ENCODE assay signal across 9 mouse cellular contexts in genomic region chr15:103121416-103121815, GRCm38 (mm10). TPM values are rescaled to one million over a fixed set of nuclear protein-coding genes. Genes with fewer than 3 reads are reported as not detected.
DNase-seq lines count a peak whose midpoint lies in the region; ATAC-seq lines count a peak whose summit lies in the region.
"Had no signal": no experiment of that assay in that cellular context is flagged by ENCODE, and none has a peak within 500 bp of the region (broad histone marks: within the 10 kb centered on the region; RNA-seq: fewer than 3 reads in every experiment).

No protein-coding gene starts in this region.

- H3K9ac ChIP-seq in kidney, embryonic 14.5 days (ENCODE audit: low read depth, low read length), result no peak overlapping the region
- no peak overlapping the region for H3K9ac ChIP-seq in midbrain, embryonic 11.5 days (ENCODE audit: low read length)
- H3K9ac ChIP-seq: limb, embryonic 15.5 days had no signal

- DNase-seq in layer of hippocampus, postnatal 36 days, result peak; percentile 15 to 20
- DNase-seq in layer of hippocampus, adult 8-10 months (ENCODE audit: low spot score in 2 of 2), result no peak
- DNase-seq in MN1 (ENCODE audit: low spot score), result peak; percentile 66
- peak; percentile 67 for DNase-seq in adrenal gland, postnatal 25 days
- no peak for DNase-seq in midbrain, embryonic 11.5 days (ENCODE audit: low spot score, missing footprints)
- no peak for DNase-seq in thymus, postnatal 0 days (ENCODE audit: low spot score)
- DNase-seq in spleen, postnatal 4 days (ENCODE audit: low spot score in 2 of 2), result no peak

- ATAC-seq in kidney, embryonic 14.5 days (ENCODE audit: low FRiP score, low TSS enrichment), result peak; percentile 22; the same call in 1 of the 2 replicates
- ATAC-seq in midbrain, embryonic 11.5 days (ENCODE audit: low FRiP score), result no peak

- no peak overlapping the region for H3K4me3 ChIP-seq in kidney, embryonic 14.5 days (ENCODE audit: low read length)
- no peak overlapping the region for H3K4me3 ChIP-seq in midbrain, embryonic 11.5 days (ENCODE audit: low read depth, low read length)
- H3K4me3 ChIP-seq: limb, embryonic 15.5 days had no signal

- H3K27me3 ChIP-seq in kidney, embryonic 14.5 days (ENCODE audit: control insufficient read depth, insufficient read depth, low read length), result no peaks in the 10 kb centered on the region
- peaks cover 10% of the 10 kb centered on the region; the same call in 1 of the 2 replicates for H3K27me3 ChIP-seq in midbrain, embryonic 11.5 days (ENCODE audit: control insufficient read depth, insufficient read depth, low read length)

- no peak overlapping the region for H3K4me2 ChIP-seq in kidney, embryonic 14.5 days (replicated peaks; ENCODE audit: low read depth, low read length)
- no peak overlapping the region for H3K4me2 ChIP-seq in midbrain, embryonic 11.5 days
- H3K4me2 ChIP-seq: limb, embryonic 15.5 days had no signal

- H3K9me3 ChIP-seq in kidney, embryonic 14.5 days (ENCODE audit: control insufficient read depth, low read length), result no peaks in the 10 kb centered on the region
- no peaks in the 10 kb centered on the region for H3K9me3 ChIP-seq in midbrain, embryonic 11.5 days (ENCODE audit: control insufficient read depth, low read length)
- H3K9me3 ChIP-seq: limb, embryonic 15.5 days had no signal

- H3K36me3 ChIP-seq in kidney, embryonic 14.5 days (ENCODE audit: control insufficient read depth, insufficient read depth, low read length), result no peaks in the 10 kb centered on the region
- no peaks in the 10 kb centered on the region for H3K36me3 ChIP-seq in midbrain, embryonic 11.5 days (ENCODE audit: control insufficient read depth, insufficient read depth, low read length)
- H3K36me3 ChIP-seq: limb, embryonic 15.5 days had no signal

- H3K27ac ChIP-seq in kidney, embryonic 14.5 days (ENCODE audit: low read depth, low read length), result no peak overlapping the region
- no peak overlapping the region for H3K27ac ChIP-seq in midbrain, embryonic 11.5 days (ENCODE audit: low read depth, low read length)
- H3K27ac ChIP-seq: limb, embryonic 15.5 days had no signal

- WGBS in kidney, embryonic 14.5 days, result 18% methylated on average over 5 of the region's 5 CpGs
- WGBS in midbrain, embryonic 11.5 days, result 58% methylated on average over 5 of the region's 5 CpGs

- peaks cover 70% of the 10 kb centered on the region for H3K4me1 ChIP-seq in kidney, embryonic 14.5 days (ENCODE audit: control insufficient read depth, insufficient read depth, low read length)
- peaks cover 3% of the 10 kb centered on the region for H3K4me1 ChIP-seq in midbrain, embryonic 11.5 days (ENCODE audit: control insufficient read depth, insufficient read depth, low read length)

RNA-seq across cellular contexts. Expression of gene Smug1, which starts 45.5 kb away (rescaled TPM):
- total RNA-seq in layer of hippocampus, postnatal 36 days (2021), result 10 to 100 TPM; 20.9 to 22.5 TPM
- total RNA-seq in layer of hippocampus, adult 8-10 months (2022), result 10 to 100 TPM; 13.2 to 21.6 (median 17.3) TPM
- total RNA-seq in adrenal gland, postnatal 25 days (2021), result 12.1 and 19.9 TPM in 2 replicates
- 11.5 and 19.5 TPM in 2 replicates for polyA plus RNA-seq in kidney, embryonic 14.5 days (2014; fragmentation: Nextera tagmentation; extraction: Ambion mirVana)
- polyA plus RNA-seq in midbrain, embryonic 11.5 days (2014; fragmentation: Nextera tagmentation; extraction: Ambion mirVana), result 26.5 and 27.2 TPM in 2 replicates
- polyA plus RNA-seq in thymus, postnatal 0 days (2015; fragmentation: Nextera tagmentation; extraction: Ambion mirVana), result 7.5 and 8.9 TPM in 2 replicates

Comparison
In these comparisons a context has a peak if more than half of its experiments do, and no peak if none do; other contexts are left out.
1. DNase-seq: peak in layer of hippocampus, postnatal 36 days (2 of 2), MN1 (single experiment) and adrenal gland, postnatal 25 days (single experiment); none in layer of hippocampus, adult 8-10 months (0 of 2), midbrain, embryonic 11.5 days (single experiment), thymus, postnatal 0 days (single experiment) and spleen, postnatal 4 days (0 of 2).